ENCODE assay signal across 7 mouse cellular contexts in the genomic region with DNA sequence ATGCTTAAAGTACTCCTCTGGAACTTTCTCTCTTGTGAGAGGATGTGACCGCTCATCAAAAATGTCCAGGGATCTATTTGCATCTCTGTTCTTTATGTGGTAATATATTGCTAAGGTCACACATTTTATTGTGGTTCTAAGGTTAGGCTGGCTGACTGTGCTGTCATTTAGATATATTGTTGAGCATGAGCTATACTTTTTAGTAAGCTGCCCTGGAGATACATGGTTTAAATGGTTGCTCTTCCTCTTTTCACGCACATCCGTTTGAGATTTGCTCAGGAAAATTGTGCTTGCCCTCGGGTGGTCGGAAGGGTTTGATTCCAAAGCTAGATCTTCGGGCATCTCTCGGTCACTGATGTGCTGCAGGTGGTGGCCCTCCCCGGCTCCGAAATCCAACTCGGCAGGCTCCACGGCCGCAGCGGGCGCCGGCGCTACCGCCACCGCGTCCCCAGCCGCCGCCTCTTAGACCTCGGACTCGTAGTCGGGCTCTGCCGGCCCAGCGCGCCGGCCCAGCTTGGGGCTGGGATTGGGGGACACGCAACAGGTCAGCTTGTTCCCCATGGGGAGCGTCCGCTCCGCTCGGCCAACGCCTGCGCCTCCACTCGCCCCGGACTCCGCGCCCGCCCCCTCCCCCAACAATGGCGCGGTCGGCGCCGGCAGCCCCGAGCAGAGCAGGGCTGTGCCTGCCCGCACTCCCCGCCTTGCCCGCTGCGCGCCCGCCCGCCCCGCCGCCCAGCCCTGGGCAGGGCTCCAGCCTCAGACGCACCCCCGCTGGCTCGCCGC. TPM values are rescaled to one million over a fixed set of nuclear protein-coding genes. Genes with fewer than 3 reads are reported as not detected.
A peak's percentile ranks its signal among the peaks of the same experiment; 100 is the strongest.
DNase-seq lines count a peak whose midpoint lies in the region; ATAC-seq and TF ChIP-seq lines count a peak whose summit lies in the region.

No protein-coding gene starts in this region.

- peak; percentile 94 for ATAC-seq in forebrain, postnatal 0 days
- ATAC-seq in midbrain, embryonic 14.5 days (ENCODE audit: low FRiP score, low TSS enrichment) = peak; percentile 84; the same call in 1 of the 2 replicates

- peak; percentile 16 for DNase-seq in urinary bladder, postnatal 14 days (ENCODE audit: low spot score)
- no peak for DNase-seq in urinary bladder, adult 2 months (ENCODE audit: low spot score)
- DNase-seq in forebrain, postnatal 0 days = peak; percentile 16
- peak; percentile 13 to 15 for DNase-seq in kidney, postnatal 4 days
- DNase-seq in midbrain, embryonic 14.5 days = peak; percentile 43
- no peak for DNase-seq in cerebellum, adult 11 months
- no peak for DNase-seq in cerebellum, postnatal 36 days

- H3K4me1 ChIP-seq in forebrain, postnatal 0 days (ENCODE audit: insufficient read depth) = no peaks in the 10 kb centered on the region
- H3K4me1 ChIP-seq in midbrain, embryonic 14.5 days (ENCODE audit: control insufficient read depth, insufficient read depth, low read length) = no peaks in the 10 kb centered on the region

- no peak for TF ChIP-seq CTCF in forebrain, postnatal 0 days (IDR thresholded peaks at IDR 0.05; ENCODE audit: low read depth)

- no peak overlapping the region for H3K27ac ChIP-seq in forebrain, postnatal 0 days (ENCODE audit: low read depth, low read length)
- no peak overlapping the region for H3K27ac ChIP-seq in midbrain, embryonic 14.5 days (replicated peaks; ENCODE audit: low read depth, low read length)

- no peaks in the 10 kb centered on the region for H3K27me3 ChIP-seq in forebrain, postnatal 0 days (ENCODE audit: insufficient read depth, low read length)
- no peaks in the 10 kb centered on the region for H3K27me3 ChIP-seq in midbrain, embryonic 14.5 days (ENCODE audit: control insufficient read depth, insufficient read depth, low read length)

- peak overlapping the region; percentile 37 for H3K4me3 ChIP-seq in forebrain, postnatal 0 days (ENCODE audit: low read depth, low read length)
- H3K4me3 ChIP-seq in midbrain, embryonic 14.5 days (replicated peaks; ENCODE audit: low read depth, low read length) = peak overlapping the region; percentile 45

- WGBS in forebrain, postnatal 0 days = 5% methylated on average over 57 of the region's 59 CpGs
- 3% methylated on average over 54 of the region's 59 CpGs for WGBS in midbrain, embryonic 14.5 days

- peak overlapping the region; percentile 43; the same call in 1 of the 2 replicates for H3K9ac ChIP-seq in forebrain, postnatal 0 days
- 0 out of 2 replicates have a peak overlapping the region, but pooled peaks have one; percentile 37 for H3K9ac ChIP-seq in midbrain, embryonic 14.5 days (replicated peaks; ENCODE audit: low read length)

- H3K4me2 ChIP-seq in forebrain, postnatal 0 days (ENCODE audit: low read depth) = peak overlapping the region; percentile 48
- peak overlapping the region; percentile 58 for H3K4me2 ChIP-seq in midbrain, embryonic 14.5 days (ENCODE audit: low read length)

- H3K36me3 ChIP-seq in forebrain, postnatal 0 days (ENCODE audit: insufficient read depth) = no peaks in the 10 kb centered on the region
- no peaks in the 10 kb centered on the region for H3K36me3 ChIP-seq in midbrain, embryonic 14.5 days (ENCODE audit: control insufficient read depth, insufficient read depth, low read length)

- no peaks in the 10 kb centered on the region for H3K9me3 ChIP-seq in forebrain, postnatal 0 days (ENCODE audit: low read length)
- H3K9me3 ChIP-seq in midbrain, embryonic 14.5 days (ENCODE audit: control insufficient read depth, low read length) = no peaks in the 10 kb centered on the region

RNA-seq across cellular contexts. Expression of gene Trim30d, which starts 5.9 kb away (rescaled TPM):
- polyA plus RNA-seq in urinary bladder, adult 2 months (2012; rRNA removed) = 7.9 and 8.7 TPM in 2 replicates
- total RNA-seq in forebrain, postnatal 0 days (2014; rRNA removed) = 1.2 and 1.5 TPM in 2 replicates
- polyA plus RNA-seq in forebrain, postnatal 0 days (2015; fragmentation: Nextera tagmentation; extraction: Ambion mirVana) = 0.59 and 0.74 TPM in 2 replicates
- polyA plus RNA-seq in midbrain, embryonic 14.5 days (2014; fragmentation: Nextera tagmentation; extraction: Ambion mirVana) = 0.19 and 0.66 TPM in 2 replicates

RNA-seq across cellular contexts. Expression of gene Trim30a, which starts 36.8 kb away (rescaled TPM):
- 11.3 and 12.1 TPM in 2 replicates for polyA plus RNA-seq in urinary bladder, adult 2 months (2012; rRNA removed)
- total RNA-seq in forebrain, postnatal 0 days (2014; rRNA removed) = 0.62 and 2.4 TPM in 2 replicates
- polyA plus RNA-seq in forebrain, postnatal 0 days (2015; fragmentation: Nextera tagmentation; extraction: Ambion mirVana) = 0.55 and 0.76 TPM in 2 replicates
- polyA plus RNA-seq in midbrain, embryonic 14.5 days (2014; fragmentation: Nextera tagmentation; extraction: Ambion mirVana) = 0.18 and 2.0 TPM in 2 replicates

RNA-seq across cellular contexts. Expression of gene Olfr651, which starts 48.2 kb away (rescaled TPM):
- not detected in 2 replicates for polyA plus RNA-seq in urinary bladder, adult 2 months (2012; rRNA removed)
- total RNA-seq in forebrain, postnatal 0 days (2014; rRNA removed) = not detected in 2 replicates
- not detected in 2 replicates for polyA plus RNA-seq in forebrain, postnatal 0 days (2015; fragmentation: Nextera tagmentation; extraction: Ambion mirVana)
- polyA plus RNA-seq in midbrain, embryonic 14.5 days (2014; fragmentation: Nextera tagmentation; extraction: Ambion mirVana) = not detected in 2 replicates

RNA-seq across cellular contexts. Expression of gene Olfr652, which starts 58.9 kb away (rescaled TPM):
- not detected in 2 replicates for polyA plus RNA-seq in urinary bladder, adult 2 months (2012; rRNA removed)
- not detected in 2 replicates for total RNA-seq in forebrain, postnatal 0 days (2014; rRNA removed)
- not detected in 2 replicates for polyA plus RNA-seq in forebrain, postnatal 0 days (2015; fragmentation: Nextera tagmentation; extraction: Ambion mirVana)
- polyA plus RNA-seq in midbrain, embryonic 14.5 days (2014; fragmentation: Nextera tagmentation; extraction: Ambion mirVana) = not detected in 2 replicates

Comparison
In these comparisons a context has a peak if more than half of its experiments do, and no peak if none do; other contexts are left out.
1. DNase-seq: peak in urinary bladder, postnatal 14 days (single experiment), forebrain, postnatal 0 days (single experiment), kidney, postnatal 4 days (2 of 2) and midbrain, embryonic 14.5 days (single experiment); none in urinary bladder, adult 2 months (single experiment), cerebellum, adult 11 months (single experiment) and cerebellum, postnatal 36 days (0 of 2).